Mouse (Mus musculus) inflammation-experienced regulatory T-cells, adult 6 months (primary cell): Measurements from ENCODE around the gene Nfkb2. TPM values are rescaled to one million over a fixed set of nuclear protein-coding genes. Genes with fewer than 3 reads are reported as not detected.
A peak's percentile ranks its signal among the peaks of the same experiment; 100 is the strongest.

Experiments used
- ATAC-seq: one replicate; pipeline ENCODE4 v1.8.0; 2017
- polyA plus RNA-seq, 3 experiments: library from polyadenylated mRNA; unstranded; fragments of 100-300 nt; shearing (Covaris generic); gene quantifications; one replicate each; pipeline ENCODE4 v1.2.1; 2017

Gene Nfkb2
- polyA plus RNA-seq, result 10 to 100 TPM; 15.7 to 27.8 (median 20.7) TPM

DNA sequence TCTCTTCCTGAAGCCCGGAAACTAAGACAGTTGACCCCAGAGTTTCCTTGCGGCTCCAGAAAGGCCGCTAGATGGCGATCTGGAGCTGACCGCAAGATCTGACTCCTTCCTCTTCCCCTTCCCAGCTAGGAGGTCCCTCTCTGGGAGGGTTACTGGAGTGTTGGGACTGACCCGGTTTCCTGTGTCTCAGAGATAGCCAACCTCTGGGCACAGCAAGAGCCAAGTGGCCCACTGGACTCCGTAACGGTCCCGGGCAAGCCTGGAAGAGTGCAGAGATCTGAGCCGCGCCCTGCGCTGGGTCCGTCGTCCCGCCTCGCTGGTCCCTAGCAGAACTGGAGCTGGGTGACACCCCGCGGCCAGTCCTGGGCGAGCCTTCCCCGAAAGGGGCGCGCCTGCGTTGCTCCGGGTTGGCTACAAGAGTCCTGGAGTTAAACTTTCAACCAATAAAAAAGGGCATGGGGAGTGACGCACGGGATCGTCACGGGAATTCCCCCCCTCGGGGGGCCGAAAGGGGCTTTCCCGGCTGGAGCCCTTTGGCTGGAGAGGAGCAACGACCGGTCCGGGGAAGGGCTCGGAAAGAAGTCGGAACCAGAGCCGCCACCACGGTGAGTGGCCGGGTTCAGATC, at the start of gene Nfkb2:
TSS of gene Nfkb2 (plus strand) at position 105 of the 626 bp plus-strand sequence.
- peak; percentile 81 for ATAC-seq

DNA sequence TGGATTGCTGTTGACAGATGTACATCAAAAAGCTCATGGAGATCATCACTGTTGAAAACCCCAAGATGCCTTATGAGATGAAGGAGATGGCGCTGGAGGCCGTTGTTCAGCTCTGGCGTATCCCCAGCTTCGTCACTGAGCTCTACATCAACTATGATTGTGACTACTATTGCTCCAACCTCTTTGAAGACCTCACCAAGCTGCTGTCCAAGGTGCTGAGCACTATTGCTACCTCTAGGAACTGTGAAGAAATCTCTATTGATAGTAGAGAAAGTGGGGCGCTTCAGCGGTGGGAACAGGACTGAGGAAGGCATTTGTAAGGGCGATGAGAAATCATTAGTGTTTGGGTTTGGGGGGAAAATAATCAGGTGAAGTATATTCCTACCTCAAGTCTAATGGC, 39.4 kb upstream of the Nfkb2 start:
- ATAC-seq, result no peak

DNA sequence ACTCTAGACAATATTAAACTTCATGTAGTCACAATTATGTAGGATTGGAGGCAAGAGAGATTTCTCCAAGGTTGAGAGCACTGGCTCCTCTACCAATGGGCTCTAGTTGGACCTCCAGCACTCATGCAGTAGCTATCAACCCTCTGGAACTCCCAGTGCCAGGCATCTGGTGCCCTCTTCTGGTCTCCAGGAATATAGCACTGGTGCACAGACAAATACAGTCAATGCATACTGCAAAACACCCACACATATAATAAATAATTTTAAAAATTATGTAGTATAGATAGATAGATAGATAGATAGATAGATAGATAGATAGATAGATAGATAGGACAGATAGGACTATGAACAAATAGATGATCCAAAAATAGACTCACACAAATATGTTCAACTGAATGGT, 28.8 kb upstream of the Nfkb2 start:
- ATAC-seq, result no peak

DNA sequence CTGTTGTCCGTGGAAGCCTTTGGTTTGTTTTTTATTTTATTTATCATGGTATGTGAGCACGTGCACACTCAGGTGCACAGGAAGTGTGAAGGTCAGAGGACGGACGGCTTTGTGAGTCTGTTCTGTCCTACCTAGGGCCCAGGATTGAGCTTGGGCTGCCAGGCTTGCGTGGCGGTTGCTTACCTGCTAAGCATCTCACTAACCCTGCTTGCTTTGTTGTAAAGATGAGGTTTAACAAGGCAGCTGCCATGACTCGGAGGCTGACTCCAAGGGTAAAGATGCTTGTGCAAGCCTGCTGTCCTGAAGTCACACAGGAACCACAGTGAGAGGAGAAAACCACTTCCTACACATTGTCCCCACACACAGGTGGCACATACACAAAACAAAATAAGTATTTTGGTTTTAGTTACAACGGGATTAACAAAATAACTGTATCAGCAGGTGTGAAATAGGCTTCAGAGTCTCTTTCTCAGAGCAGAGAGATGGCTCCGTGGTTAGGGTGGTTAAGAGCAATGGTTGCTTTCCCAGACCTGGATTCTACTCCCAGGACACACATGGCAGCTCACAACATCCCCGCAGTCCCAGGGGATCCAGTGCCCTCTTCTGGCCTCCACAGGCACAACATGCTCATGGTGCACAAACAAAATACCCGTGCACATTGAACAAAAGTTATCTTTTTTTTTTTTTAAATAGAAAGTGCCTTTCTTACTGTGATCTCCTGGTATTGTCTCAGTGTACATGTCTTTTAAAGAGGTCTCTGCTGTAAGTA, 21.9 kb upstream of the Nfkb2 start:
- no peak for ATAC-seq

DNA sequence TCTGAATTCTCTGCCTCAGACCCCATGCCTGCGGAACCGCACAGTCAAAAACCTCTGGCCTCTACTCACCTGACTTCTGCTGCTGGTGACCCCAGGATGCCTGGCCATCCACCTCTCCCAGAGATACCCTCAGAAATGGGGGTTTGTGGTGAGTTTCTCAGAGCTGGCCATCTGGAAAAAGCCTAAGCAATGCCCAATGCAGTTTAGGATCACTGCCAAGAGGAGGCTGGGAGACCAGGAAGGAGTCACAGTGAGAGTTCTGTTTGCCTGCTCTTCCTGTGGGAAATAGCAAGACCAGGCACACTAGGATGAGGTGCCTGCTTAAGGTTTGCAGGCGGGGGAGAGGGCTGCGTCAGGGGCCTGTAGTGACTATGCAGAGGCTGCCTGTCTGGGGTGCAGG, 19.4 kb upstream of the Nfkb2 start:
- no peak for ATAC-seq

DNA sequence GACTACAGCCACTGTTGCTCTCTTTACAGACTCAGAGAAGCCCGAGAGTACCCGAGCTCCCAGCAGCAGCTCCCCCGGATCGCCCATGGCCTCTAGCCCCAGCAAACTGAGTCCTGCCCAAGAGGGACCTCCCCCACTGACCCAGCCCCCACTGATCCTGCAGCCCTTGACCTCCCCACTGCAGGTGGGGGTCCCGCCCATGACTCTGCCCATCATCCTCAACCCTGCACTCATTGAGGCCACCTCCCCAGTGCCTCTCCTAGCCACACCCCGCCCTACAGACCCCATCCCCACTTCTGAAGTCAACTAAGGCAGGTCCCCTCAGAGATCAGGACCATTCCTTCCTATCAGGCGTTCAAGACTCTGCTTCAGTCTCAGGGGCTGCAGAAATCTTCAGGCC, 18.5 kb upstream of the Nfkb2 start:
- ATAC-seq, result no peak

DNA sequence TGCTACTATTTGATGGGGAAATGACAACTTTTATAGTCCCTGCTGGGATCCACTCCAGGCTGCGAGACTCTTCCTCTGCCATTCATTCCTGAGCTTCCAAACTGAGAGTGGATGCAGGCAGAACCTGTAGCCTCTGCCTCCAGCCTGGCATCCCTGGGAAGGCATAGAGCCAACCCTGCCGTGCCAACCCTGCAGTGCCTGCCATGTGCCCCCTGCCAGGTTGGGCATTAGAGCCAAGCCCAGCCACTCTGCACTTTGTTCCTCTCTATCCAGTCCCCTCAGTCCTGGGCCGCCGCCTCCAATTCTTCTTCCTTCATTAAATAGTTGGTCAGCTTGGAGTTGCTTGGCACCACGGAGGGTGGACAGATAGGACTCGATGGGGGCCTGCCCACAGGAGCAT, 18.1 kb upstream of the Nfkb2 start:
- no peak for ATAC-seq

DNA sequence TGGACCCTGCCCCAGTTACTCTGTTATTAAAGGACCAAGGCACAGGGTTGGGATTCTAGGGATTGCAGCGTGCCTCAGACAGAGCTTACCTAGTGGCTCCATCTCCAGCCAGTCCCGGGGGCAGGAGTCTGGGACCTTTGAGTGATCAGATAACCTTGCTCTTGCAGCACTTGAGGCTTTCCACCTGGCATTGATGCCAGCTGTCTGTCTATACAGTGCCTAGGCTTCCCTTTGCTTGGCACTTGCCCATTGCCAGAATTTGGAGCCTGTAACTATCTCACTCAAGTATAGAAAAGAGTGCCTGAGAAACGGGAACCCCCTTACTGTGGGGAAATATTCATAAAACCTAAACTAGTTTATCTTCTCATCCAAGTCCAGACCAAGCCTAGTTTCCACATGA, 17.2 kb upstream of the Nfkb2 start:
- no peak for ATAC-seq

DNA sequence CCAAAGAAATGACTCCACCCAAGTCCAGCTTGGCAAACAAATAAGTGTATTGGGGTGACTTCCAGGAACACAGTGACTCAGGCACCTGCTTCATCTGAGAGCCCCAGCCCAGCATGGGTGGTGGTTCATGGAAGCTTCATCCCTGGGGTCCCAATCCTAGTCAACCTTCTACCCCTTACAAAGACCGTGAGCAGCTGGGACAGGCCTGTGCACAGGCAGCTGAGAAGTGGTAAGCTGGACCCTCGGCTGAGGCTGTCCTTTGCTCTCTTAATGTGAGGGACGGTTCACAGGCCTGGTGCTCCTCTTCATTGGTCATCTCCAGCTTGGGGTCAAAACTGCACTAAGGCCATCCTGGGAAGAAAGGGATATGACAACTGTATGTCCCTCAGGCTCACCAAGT, 16.6 kb upstream of the Nfkb2 start:
- no peak for ATAC-seq

DNA sequence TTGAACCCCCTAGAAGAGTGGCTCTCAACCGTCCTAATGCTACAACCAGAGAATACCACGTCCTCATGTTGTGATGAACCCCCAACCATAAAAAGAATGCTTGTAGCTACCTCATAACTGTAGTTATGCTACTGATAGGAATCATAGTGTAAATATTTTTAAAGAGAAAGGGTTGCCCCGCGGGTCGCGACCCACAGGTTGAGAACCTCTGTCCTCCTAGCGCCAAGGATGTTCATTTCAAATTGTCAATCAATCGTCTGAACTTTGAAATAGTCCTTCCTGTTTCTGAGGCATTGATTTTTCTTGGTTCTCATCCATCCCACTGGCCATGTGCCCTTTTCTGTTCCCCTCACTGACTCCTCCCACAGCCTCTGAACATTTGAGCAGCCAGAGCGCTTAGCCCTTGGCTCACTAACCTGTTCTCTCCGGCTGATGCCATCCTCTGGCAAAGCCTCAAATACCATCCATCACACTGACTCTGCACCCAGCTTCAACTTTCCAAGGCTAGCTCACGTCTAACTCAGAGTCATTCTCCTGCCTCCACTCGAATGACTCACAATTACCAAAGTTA, 13.5 kb upstream of the Nfkb2 start:
- ATAC-seq, result no peak

DNA sequence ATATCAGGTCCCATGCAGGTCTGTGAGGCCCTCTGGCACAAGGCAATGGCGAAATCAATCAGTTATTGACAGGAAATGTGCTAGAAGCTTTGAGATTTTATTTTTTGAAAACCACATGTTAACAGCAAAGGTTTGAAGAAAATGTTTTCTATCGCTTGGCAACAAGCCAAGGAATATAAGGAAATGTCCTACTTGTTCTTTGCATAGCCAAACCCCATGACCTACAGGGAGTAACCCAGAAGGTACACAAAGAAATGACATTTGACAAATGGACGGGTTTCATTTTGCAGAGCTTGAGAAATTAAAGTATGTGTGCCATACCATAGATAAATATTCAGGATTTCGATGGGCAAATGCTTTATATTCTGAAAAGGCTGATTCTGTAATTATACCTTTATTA, 7.2 kb upstream of the Nfkb2 start:
- no peak for ATAC-seq

DNA sequence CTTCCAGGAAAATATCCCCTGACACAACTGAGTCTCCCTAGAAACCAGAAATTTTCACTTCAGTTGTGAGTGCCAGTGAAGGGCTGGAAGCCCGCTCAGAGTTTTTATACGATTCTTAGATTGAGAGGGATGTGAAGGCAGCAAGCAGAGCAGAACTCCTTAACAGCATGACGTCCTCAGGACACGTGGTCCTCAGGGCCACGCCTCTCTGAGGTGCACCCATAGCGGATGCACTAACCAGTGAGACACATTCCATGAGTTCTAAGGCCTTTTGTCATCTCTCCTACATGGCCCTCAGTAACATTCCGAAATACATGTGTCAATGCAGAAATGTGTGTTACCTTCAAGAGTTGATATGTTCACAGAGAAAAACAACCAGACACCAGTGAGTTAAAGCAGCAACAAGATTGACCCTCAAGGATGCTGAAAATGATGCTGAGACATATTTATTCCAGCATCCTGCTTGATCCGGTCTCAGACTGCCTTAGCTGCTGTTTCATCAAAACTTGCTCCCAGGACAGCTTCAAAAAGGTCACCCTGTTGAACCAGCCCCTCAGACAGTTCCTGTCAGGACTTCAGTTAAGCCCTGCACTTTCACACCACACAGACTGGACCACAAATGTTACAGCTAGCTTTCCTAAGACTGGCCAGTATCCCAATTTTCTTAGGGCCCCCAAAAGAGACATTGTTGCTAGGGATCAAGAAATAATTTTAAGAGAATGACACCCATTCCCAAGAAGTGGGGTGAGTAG, 3.6 kb upstream of the Nfkb2 start:
- ATAC-seq, result no peak

DNA sequence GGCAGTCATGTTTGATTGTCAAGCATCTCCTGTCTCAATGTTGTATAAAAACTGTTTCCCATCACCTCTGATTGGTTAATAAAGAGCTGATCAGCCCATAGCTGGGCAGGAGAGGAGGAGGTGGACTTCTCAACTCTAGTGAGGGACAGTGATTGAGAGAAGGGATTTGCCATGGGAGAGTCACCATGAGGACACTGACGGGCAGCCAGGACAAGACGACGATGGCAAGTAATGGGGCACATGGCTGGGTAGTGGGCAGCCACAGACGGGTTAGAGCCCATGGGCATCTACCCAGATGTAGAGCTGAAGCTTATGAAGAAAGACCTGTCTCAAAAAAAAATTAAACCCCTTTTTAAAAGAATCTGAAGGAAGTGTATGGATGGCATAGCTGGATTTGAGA, 1.6 kb upstream of the Nfkb2 start:
- no peak for ATAC-seq

DNA sequence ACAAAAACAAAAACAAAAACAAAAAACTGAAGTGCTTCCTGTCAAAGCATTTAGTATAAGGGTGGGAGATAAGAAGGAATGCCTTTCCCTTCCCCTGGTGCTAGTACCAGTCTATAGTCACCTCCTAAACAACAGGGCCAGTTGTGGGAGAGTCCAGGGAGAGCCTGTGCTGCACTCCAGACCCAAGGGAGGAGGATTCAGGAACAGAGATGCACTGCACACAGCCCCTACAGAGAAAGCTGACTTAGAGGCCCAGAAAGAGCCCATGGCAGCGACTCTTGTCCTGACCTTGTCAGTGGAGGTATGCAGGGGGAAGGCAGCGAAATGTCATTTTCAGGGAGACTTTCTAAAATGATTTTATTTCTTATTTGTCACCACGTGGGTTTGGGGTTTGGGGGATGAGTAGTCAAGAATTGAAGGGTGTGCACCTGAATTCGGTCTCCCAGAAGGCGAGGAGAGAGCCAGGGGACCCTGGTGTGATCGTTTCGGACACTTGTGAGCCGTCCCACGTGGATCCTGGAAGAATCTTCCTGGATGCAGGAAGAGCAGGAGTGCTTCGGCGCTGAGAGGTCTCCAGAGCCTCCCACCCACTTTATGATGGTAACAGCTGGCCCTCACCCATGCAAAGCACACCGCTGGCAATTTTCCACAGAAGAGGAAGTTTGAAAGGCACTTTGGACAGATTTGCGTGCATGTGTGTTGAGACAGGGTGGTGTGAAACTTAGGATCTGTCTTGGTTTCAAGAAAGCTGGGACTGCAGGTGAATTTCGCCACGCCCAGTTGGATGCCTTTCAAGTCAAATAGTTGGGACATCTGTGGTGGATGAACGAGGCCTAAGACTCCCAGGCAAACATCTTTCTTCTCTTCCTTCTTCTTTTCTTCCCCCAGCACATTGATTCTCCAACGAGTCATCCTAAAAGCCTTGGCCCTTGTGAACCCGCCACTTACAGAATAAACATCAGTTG, 587 bp upstream of the Nfkb2 start:
- no peak for ATAC-seq

DNA sequence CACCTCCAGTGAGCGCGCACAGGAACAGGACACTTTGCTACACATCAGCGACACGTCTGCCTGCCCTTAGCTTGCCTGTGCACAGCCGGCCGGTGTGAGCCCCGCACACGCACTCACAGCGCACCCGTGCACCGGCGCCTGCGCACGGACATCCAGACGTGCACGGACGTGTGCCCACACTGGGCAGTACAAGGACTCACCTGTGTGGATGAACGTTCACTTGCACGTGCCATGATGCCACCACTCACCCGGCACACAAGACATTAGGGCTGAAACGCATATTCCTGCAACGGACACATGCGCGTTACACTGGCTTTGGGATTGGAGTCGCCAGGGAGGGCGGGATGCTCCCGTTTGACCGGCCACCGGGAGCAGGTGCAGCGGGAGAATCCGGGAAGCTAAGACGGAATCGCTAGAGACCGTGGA, 801 bp downstream of the Nfkb2 start:
- ATAC-seq, result peak; percentile 36

DNA sequence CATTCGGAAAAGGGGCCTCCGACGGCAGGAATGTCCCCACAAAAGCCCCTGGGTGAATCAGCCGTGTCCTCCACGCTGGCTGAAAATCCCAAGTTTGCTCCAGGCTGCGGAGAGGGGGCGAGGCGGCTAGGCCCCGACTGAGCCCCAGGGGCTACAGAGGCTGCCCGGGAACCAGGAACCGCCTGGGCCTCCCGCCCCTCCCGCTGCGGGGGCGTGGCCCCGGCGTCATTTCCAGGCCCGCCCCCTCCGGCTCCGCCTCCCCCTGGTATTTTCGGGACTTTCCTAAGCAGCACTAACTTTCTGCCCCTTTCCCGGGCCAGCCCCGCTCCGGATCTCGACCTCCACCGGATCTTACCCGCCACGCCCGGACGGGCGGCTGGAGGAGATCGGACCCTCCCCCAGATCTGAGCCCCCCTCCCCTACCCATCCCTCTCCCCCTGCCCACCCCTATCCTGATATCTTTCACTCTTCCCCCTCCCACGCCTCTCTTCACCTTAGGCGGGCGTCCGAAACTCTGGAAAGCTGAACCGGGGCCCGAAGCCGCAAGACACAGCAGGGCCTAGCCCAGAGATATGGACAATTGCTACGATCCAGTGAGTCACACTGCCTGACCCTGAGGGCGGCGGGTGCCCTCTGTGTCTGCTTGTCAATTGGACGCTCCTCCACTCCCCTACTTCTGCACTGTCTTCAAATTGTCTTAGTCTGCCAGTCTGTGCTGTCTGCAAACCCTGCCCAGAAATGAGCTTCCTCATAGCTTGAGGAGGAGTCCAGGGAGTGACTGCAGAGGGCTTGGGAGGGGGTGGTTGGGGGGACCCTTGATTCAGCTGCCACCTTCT, 1.5 kb downstream of the Nfkb2 start:
- ATAC-seq, result peak; percentile 63

DNA sequence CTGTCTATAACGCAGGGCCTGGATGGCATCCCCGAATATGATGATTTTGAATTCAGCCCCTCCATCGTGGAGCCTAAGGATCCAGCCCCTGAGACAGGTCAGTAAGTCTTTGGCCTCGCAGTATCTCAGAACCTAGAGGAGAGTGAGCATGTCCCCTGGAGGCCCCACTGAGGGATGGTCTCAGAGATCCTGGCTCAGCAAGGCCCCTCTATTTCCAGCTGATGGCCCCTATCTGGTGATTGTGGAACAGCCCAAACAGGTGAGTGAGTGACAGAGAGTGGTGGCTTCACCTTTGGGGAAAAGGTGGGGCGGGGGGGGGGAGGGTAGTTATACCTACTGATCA, 2.1 kb downstream of the Nfkb2 start:
- no peak for ATAC-seq

DNA sequence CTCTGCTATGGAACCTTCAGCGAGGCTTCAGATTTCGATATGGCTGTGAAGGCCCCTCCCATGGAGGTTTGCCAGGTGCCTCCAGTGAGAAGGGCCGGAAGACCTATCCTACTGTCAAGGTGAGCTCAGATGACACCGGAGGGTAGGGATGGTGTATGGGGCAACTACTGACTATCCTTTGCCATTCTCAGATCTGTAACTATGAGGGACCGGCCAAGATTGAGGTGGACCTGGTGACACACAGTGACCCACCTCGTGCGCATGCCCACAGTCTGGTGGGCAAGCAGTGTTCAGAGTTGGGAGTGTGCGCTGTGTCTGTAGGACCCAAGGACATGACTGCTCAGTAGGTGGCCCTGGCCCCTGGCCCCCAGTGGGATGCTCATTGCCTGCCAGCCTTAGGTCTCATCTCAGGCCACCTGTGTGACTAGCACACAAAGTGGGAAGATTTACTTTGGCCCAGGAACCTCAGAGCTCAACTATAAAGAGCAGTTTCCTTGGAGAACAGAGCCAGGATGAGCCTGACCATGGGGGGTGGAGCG, 2.7 kb downstream of the Nfkb2 start:
- no peak for ATAC-seq

DNA sequence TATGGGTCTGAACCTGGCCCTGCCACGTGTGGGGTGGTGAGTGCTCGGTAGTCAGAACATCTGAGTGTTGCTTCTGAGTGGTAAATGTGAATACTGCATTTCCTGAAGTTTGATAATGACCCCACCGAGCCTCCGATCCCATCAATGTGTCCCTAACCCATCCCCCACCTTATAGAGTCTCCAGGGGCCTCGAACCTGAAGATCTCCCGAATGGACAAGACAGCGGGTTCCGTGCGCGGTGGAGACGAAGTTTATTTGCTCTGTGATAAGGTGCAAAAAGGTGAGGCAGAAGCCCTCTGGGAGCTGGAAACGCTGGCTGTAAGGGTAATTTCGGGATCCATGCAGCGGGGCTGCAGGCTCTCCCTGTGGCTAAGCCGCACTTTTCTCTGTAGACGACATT, 3.7 kb downstream of the Nfkb2 start:
- no peak for ATAC-seq

DNA sequence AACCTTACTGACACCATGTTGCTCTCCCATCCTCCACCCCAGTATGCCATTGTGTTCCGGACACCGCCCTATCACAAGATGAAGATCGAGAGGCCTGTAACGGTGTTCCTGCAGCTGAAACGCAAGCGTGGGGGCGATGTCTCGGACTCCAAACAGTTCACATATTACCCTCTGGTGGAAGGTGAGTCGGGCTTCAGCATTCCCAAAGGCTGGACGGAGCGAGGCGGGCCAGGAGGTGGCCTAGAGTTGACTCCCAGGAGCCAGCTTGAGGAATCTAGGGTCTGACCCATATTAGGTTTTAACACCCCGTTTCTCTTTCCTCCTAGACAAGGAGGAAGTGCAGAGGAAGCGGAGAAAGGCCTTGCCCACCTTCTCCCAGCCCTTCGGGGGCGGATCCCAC, 4.2 kb downstream of the Nfkb2 start:
- no peak for ATAC-seq
